Mouse (Mus musculus) kidney, adult 11 months (tissue): ENCODE results near the gene Rgs9.

ENCODE experiments used
- DNase-seq: peaks from one replicate; pipeline ENCODE4 v3.0.0; 2022

Rgs9 gene

DNA sequence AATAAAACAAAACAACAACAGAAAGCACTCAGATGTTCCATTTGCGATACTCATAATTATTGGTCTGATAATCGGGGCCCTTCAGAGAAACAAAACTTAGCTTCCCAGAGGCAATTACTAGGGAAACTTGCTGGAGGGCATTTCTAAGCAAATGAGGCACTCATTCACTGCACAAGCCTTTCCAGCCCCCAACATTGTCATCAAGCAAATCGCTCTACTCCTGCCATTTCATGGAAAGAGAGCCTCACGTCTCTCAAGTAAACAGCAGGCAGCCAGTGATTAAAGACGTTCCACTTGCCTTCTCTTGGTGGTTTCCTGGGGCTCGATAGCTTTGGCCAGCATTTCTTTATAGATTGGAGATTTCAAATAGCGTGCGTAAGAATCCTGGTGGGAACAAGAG, 60.1 kb downstream of the Rgs9 start:
- no peak for DNase-seq

DNA sequence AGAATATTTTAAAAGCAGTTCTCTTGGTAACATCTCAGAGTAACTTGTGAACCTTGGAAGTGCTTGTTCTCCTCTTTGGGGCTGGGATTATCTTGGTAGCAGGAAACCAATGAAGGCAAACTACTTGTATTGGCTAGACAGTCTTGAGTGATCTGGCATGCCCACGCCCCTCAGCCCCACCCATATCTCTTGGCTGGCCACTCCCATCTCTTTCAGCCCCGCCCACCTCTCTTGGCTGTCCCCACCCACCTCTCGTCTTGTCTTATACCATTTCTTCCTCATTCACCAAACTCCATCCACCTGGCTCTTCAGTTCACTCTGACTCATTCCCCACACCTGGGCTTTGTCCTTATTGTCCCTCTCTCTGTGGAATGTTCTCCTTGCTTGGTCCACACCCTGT, 64.3 kb downstream of the Rgs9 start:
- DNase-seq = no peak

DNA sequence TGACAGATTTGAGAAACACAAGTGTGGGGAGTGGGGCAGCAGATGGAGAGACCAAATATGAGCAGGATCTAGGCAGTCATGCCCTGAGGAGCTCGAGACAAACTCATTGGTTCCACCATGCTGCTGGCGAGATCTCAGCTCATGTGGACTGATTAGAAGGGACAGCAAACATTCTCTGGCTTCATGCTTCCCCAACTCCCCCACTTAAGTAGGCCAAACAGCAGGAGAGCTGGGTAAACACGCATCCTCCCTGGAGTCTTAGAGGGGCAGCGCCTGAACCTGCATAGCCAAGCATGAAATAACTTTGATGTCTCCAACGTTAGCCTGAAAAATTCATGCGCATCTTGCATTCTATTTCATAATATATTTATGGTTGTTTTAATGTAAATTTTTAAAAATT, 65.1 kb downstream of the Rgs9 start:
- DNase-seq = no peak

DNA sequence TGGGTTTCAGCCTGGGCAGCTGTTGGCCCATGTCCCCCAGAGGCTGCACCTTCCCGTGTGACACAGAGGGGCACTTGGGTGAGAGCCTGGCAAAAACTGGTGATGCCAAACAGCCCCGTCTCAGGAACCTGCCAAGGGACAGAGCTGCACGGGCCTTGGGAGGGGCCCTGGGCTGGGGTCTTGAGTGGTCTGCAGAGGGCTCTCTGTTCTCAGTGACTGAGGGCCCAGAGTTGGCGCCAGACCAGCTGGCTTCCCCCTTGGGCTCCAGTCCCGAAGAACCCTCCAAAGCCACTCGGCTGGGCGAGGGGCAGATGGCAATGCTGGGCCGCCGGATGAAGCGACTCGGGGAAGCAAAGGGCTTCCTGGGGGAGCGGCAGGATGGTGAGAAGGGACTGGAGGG, 70.8 kb downstream of the Rgs9 start:
- DNase-seq = no peak

DNA sequence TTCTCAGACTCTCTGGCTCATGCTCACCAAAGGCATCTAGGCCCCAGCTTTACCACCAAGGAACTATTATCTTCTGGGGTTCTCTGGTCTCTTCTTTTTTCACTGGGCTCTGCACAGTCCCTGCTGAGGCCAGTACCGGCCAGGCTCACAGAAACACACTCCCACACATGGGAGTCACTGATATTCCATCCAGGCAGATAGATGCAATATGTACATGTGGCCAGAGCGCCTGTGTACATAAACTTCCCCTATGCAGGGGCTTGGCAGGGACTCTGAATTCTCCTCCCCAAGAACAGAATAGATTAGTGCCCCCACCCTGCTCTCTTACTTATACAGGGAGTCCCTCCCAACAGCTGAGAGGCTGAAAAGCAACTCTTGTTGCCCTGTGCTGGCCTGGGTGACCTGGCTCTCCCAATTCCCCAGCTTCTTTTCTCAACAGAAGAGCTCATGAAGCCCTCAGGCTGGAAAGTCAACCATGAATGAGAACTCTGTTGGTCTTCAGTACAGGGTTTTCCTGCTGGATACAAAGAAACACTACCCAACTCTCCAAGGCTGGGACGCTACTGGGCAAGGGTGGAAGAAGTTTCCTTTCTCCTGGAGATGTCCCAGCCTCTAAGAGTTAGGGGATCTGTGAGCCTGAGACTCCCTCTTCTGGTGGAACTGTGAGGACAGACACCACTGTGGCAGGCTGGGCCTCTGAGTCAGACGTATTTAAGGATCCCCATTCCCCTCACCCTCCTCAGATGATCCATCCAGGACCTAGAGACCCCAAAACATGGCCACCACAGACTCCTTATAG, 76.5 kb downstream of the Rgs9 start:
- no peak for DNase-seq

DNA sequence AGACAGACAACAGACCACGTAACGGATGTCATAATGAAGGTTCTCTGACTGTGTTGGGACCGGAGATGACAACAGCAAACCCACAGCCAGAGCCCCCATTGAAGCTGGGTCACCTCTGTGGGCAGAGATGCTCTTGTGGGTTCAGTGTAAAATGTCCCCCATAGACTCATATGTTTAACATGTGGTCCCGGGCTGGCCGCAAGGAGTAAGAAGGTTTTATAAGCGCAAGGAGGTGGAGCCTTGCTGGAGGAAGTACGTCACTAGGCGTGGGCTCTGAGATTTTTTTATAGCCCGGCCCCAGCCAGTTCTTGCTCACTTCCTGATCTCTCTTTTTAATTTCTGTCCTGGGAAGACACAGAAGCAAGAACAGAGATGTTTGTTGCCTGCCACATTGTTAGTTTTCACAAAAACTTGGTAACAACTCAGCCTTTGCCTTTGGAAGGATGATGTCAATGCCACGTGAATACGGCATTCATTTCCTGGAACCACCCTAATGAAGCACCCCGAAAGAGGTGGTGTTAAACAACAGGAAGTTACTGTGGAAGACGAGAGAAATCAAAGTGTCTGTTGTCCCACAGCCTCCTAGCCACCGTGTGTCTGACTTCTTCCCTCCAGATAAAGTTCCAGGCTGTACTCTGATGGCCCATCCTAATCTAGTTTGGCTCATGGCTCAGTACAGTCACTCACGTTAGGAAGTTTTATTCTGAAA, 79.1 kb downstream of the Rgs9 start:
- DNase-seq = no peak

DNA sequence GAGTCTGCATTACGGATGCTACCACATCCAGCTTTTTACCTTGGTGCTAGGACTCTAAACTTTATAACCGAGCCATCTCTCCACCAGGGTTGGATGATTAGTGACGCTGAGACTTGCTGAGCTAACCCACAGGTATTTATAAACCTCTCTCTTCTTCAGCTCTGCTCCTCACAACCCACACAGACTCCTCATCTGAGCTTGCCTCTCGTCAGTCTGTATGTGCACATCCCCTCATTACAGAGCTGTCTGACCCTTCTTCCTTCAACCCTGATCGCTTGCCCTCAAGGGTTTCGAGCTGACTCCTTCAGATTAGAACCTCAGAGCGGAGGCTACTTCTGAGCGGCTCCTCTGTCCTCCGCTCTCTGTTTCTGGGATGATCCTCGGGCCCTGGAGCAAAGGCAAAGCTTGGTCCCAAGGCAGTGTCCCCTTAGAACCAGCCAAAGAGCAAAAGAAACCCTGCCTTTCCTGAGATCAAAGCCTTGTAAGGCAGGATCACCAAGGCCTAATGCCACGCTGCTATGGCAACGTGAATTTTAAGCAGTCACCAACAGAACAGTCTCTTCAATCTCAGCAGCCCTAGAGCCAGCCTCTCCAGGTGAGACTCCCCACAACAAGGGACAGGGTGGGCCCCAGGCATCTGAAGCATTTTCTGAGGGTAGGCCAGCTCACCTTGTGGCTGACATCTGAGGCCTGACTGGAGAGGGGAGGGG, 79.9 kb downstream of the Rgs9 start:
- no peak for DNase-seq

DNA sequence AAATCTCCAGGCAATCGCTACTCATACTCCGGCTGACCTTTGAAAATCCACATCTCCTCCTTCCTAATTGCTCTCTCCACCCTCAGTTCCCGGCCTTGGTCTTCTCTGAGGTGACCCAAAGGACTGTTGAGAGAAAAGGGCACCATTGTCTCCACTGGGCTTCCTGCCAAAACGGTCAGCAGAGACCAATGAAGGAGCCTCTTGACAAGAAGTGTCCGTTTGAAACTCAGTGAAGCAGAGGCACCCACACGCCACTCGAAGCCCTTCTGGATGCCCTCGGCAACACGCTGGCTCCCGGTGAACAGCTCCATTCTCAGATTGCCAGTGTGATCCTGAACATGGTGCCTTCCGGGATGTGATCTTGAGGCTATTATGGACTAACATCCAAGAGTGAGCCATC, 87.2 kb downstream of the Rgs9 start:
- no peak for DNase-seq

DNA sequence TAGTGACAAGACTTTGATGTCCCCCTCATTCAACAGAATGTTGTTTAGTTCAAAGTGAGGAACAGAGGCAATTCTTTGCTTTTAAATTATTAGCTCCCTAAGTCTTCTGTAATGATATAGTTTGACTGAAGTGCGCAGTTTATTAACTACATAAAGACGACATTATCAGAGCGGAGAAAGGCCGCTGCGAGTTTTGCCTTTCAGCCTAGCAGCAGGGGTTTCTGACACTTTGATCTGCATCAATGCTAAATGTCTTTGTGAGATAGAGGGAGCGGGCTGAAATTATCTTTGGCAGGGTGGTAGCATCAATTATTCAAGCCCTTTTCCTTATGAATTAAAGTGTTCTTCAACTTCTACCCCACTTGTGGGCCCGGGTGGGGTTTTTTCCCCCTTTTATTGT, 87.6 kb downstream of the Rgs9 start:
- no peak for DNase-seq

DNA sequence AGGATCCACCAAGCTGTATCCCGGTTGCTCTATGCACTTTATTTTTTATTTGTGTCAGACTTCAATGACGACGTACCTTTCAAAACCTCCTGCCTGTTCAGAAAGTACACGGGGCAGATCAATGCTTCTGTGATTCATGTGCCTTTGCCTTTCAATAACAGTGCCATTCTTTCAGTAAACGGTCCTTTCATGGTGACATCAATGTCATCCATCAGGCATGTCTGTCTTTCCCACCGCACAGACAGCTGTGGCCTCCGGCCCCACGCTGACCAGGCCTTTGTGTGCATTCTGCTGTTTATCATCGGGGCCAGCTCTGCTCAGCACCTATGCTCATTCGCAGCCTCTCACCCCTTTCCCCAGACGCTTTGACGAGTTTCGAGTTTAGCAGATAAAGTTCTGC, 91.2 kb downstream of the Rgs9 start:
- no peak for DNase-seq

DNA sequence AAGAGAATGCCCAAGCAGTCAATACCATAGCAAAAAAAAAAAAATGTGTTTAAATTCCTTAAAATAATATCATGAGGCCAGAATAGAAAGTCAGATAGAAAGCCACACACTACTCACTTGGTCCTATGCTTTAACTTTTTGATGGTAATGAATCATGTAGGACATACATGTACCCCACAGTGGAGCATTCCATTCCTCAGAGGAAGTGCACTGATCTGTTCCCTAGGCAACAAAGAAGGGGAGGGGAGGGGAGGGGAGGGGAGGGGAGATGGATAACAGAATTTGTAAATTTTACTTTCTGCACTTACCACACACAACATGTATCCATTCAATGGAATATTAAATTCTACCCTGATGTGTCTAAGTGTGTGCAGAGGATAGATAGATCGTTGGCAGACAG, 91.9 kb downstream of the Rgs9 start:
- DNase-seq = no peak

DNA sequence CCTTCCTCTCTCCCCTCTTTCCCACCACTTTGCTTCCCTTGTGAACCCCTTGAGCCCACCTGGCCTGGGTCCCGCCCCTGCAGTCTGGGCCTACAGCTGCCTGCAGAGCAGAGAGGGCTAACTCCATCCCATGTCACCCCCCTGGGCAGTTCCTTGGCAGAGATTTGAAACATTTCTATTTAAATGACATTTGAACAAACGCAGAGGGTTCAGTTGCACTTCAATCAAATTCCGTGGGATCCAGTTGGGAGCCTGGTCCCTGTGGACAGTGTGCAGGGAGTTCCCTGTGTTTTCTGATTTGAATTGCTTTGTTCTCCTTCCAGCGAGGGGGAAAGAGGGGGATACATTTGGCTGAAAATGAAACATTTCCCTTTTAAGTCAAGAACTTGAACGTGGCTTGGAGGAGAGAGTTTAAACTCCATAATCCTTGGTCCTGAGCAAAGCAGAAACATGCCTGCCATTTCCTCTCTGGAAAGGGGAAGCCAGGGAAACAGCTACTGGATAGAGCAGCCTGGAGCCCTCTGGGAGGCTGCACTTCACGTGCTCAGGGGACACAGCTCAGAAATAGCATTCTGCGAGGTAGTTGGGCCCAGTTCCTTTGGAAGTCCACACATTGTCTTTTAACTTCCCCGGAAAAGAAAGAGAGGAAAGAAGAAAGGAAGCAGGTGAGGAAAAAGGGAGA, 98.2 kb downstream of the Rgs9 start:
- no peak for DNase-seq

DNA sequence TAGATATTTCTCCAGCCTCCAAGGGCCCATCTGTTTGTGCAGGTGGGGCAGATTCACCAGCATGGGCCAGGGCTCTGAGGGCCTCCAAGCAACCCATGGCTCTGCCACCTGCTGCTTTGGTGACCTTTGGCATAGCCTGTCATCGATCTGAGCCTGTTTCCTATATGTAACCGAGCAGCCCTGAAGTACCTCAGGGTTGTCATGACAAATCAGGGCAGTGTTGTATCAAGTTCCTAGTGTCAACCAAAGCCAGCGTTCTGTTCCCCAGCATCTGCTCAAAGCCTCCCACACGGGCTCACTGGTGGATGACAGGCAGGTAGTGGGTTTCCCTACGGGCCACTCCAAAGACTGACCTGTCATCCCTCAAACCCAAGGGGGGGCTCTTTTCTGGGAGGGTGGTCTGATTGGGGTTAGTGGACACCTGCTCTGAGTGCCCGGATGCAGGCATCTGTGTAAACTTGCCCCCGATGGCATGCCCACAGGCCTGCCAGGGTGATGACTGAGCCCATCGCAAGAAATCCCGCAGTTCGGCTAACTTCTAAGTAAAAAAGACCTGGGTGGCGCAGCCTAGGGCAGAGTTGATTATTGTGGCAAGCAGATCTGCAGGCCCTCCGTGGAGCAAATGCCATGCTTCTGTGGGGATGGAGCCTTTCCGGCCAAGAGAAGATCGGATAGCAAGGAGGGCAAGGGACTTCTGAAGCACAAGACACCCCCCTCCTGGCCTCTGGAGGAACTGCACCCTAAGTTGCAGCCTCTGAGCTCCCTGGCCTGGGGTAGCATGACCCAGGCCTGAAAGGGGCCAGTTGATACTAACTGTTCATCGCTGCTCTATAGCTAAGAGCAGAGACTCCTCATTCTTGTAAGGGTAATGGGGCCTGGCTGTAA, 105.0 kb downstream of the Rgs9 start:
- peak; percentile 44 for DNase-seq

DNA sequence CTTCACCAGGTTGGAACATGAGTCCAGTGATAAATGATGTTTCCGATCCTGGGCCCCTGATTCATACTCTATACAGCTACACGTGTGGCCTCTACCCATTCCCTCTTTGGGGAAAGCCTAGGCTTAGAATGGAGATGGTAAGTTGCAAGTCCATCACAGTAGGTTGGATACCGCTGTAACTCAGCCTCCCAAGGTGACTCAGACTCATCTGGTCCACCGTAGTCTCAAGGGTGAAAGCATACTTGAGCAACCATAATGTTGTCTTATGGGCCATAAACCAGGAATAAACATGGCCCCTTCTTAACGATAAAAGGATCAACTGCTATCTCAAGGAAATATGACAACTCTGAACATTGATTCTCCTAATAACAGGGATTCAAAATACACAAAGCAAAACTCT, 109.7 kb downstream of the Rgs9 start:
- DNase-seq = no peak

DNA sequence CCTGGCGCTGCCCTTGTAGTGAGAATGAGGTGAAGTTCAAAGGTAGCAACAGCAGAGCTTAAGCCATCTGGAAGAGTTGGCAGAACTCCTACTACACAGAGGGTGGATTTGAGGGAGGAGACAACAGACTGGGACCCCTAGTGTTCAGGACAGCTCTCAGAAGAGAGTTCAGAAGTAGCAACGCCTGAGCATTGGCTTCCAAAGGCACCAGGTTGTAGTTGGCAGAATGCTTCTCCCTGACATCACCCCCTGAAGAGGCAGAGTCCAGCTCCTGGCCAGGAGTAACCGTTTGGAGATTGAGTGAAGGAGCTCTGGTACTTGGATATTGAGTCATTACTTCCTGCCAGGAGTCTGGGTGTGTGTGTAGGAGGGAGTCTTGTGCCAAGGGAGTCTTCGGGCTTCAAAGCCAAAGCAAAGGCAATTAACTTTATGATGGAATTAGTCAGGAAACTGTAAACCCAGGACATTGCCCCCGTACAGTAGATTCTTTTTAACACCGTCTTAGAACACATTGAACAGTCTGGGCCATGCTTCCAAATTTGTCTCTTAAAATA, 110.2 kb downstream of the Rgs9 start:
- DNase-seq = no peak

DNA sequence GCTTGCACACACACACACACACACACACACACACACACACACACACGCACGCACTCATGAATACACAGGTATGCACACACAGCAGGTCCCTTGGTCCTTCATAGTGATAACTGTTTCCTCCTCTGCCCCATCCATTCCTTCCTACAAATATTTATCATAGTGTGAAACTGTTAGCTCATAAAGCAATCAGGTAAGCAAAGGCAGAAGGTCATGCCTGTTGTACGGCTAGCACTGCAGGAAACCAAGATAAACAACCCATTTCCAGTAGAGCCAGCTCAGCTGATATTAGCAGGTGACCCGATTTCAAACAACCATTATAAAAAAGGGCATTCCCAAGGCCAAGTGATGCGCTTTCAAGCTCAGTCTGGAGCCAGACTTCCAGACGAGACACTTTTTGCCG, 116.8 kb downstream of the Rgs9 start:
- no peak for DNase-seq

DNA sequence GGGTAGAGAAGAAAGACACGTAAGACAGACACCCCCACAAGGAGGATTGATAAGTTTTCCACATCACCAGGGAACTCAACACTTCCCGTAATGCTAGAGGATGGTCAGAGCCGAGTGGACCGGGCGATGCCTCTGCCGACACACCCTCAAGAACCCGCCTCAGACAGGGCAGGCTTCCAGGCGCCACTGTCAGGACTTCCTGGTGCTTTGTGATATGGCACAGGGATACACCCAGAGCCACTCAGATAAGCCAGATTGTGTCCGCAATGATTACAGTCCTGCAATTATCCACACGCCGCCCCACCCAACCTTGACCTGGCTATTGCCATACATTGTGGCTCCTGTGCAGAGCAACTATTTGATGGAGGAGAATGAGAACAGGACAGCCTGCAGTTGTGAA, 117.6 kb downstream of the Rgs9 start:
- DNase-seq = peak; percentile 9

DNA sequence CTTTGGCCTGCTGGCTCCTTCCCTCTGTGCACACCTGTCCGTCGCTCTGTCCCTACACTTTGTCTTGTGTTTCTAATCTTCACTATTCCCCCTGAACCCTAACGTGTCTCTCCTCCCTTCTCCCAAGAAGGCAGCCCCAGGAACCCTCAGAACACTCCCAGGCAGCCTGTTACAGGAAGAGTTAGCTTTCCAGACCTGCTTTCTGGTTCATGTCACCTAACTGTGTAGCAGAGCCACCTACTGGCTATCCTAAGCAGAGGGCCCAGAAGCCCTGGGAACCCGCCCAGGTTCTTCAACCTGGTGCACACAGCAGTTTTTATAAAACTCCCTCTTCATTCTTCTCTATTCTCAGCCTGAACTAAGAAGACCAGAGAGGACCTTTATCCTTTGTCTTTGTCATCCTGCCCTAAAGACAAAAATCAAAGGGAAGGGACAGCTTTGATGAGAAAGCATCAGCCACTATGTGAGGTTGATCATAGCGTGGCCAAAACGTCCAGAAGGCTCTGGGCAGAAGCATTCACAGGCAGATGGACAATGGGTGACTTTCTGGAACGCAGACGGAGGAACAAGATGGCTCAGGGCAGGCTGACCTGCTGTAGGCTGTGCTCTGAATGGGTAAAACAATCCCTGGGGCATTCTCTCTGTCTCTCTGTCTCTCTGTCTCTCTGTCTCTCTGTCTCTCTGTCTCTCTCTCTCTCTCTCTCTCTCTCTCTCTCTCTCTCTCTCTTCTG, 119.0 kb downstream of the Rgs9 start:
- peak; percentile 10 for DNase-seq

DNA sequence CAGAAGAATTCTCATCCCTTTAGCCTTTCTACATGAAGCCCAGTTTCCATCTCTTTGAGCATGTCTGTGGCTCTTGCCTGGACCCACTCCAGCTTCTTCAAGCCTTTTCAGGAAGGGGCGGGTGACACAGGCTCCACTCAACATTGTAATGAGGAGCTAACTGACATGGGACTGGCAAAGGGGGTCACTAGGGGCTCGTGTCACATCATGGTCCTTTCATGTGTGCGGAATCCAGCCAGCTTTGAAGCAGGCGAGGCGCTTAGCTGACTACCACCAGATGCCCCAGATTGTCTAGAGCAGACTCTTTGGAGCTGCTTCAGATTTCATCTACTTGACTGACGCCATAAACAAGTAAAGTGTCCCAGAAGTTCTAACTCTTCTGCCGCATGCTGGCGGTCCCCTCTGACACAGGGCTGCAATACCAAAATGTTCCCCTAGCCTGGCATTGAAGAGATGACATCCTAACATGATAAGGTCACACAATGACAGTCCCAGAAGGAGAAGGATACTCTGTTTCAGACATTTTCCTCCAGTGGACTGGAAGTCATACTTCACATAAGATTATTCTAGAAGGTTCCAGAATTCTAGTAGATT, 122.5 kb downstream of the Rgs9 start:
- no peak for DNase-seq
